27 mouse cellular contexts compared by ENCODE assay signal in genomic region chr12:17040567-17040966, GRCm38 (mm10). TPM values are rescaled to one million over a fixed set of nuclear protein-coding genes. Genes with fewer than 3 reads are reported as not detected.
DNase-seq lines count a peak whose midpoint lies in the region; ATAC-seq and TF ChIP-seq lines count a peak whose summit lies in the region.
"Had no signal": no experiment of that assay in that cellular context is flagged by ENCODE, and none has a peak within 500 bp of the region (broad histone marks: within the 10 kb centered on the region; RNA-seq: fewer than 3 reads in every experiment).

No protein-coding gene starts in this region.

- H3K4me1 ChIP-seq in lung, postnatal 0 days (ENCODE audit: insufficient read depth, low read depth, low read length), result no peaks in the 10 kb centered on the region
- H3K4me1 ChIP-seq in embryonic fibroblast, embryonic 13.5 days (ENCODE audit: control insufficient read depth, insufficient read depth, low read length), result peaks cover 20% of the 10 kb centered on the region
- H3K4me1 ChIP-seq: embryonic facial prominence, embryonic 12.5 days; heart, embryonic 10.5 days had no signal

- H3K27me3 ChIP-seq in lung, postnatal 0 days (replicated peaks; ENCODE audit: insufficient read depth, low read length), result no peaks in the 10 kb centered on the region
- H3K27me3 ChIP-seq in C2C12 (ENCODE audit: control insufficient read depth, insufficient read depth, insufficient read length), result no peaks in the 10 kb centered on the region
- H3K27me3 ChIP-seq: embryonic facial prominence, embryonic 12.5 days; forebrain, embryonic 12.5 days; hindbrain, embryonic 12.5 days had no signal

- H3K4me2 ChIP-seq in lung, postnatal 0 days (replicated peaks; ENCODE audit: low read depth, low read length), result no peak overlapping the region
- H3K4me2 ChIP-seq: embryonic facial prominence, embryonic 12.5 days; forebrain, embryonic 12.5 days; hindbrain, embryonic 12.5 days had no signal

- H3K27ac ChIP-seq in lung, postnatal 0 days (ENCODE audit: low read length), result no peak overlapping the region
- H3K27ac ChIP-seq in embryonic fibroblast, embryonic 13.5 days (ENCODE audit: insufficient read depth, low read length), result peak overlapping the region; percentile 72; the same call in 1 of the 2 replicates
- H3K27ac ChIP-seq: embryonic facial prominence, embryonic 12.5 days; forebrain, embryonic 12.5 days; gastrocnemius, adult 2 months; heart, embryonic 10.5 days; hindbrain, embryonic 12.5 days had no signal

- H3ac ChIP-seq in C2C12 (ENCODE audit: control insufficient read depth, insufficient read length, low read depth), result no peak overlapping the region

- H3K79me3 ChIP-seq in C2C12 (ENCODE audit: low read depth), result no peaks in the 10 kb centered on the region

- TF ChIP-seq POLR2A in embryonic fibroblast, embryonic 13.5 days (IDR thresholded peaks at IDR 0.05; ENCODE audit: low read depth, low read length), result no peak

- H3K79me2 ChIP-seq in C2C12 (ENCODE audit: control insufficient read depth, insufficient read depth), result no peaks in the 10 kb centered on the region

- no peak for TF ChIP-seq CTCF in lung, postnatal 0 days (IDR thresholded peaks at IDR 0.05)
- TF ChIP-seq CTCF in C2C12 (IDR thresholded peaks at IDR 0.05; ENCODE audit: control insufficient read depth, insufficient read depth, insufficient read length), result no peak
- TF ChIP-seq CTCF in embryonic fibroblast, embryonic 13.5 days (IDR thresholded peaks at IDR 0.05; ENCODE audit: borderline replicate concordance, insufficient read depth, low read length), result no peak

- H3K9ac ChIP-seq in lung, postnatal 0 days (replicated peaks; ENCODE audit: low read depth), result no peak overlapping the region
- H3K9ac ChIP-seq: embryonic facial prominence, embryonic 12.5 days; forebrain, embryonic 12.5 days; hindbrain, embryonic 12.5 days had no signal

- DNase-seq in lung, postnatal 0 days (ENCODE audit: low spot score), result peak; percentile 26
- no peak for DNase-seq in lung, postnatal 25 days (ENCODE audit: low spot score)
- DNase-seq in NIH3T3 (ENCODE audit: low read depth), result peak; percentile 54
- DNase-seq in right cerebral cortex, postnatal 10 days (ENCODE audit: low spot score in 2 of 2), result no peak
- no peak for DNase-seq in kidney, postnatal 10 days
- no peak for DNase-seq in adrenal gland, adult 8-10 months
- DNase-seq: adrenal gland, adult 2 months; adrenal gland, postnatal 36 days; B cell, adult 2 months; cerebellum, adult 11 months; cerebellum, adult 9-10 months; cerebellum, postnatal 25 days; gastrocnemius, adult 2 months; gastrocnemius, postnatal 25 days; heart, postnatal 10 days; heart, postnatal 4 days had no signal

- no peak overlapping the region for H3K4me3 ChIP-seq in lung, postnatal 0 days (ENCODE audit: low read depth, low read length)
- H3K4me3 ChIP-seq in C2C12 (ENCODE audit: insufficient read depth, poor library complexity, severe bottlenecking), result no peak overlapping the region
- no peak overlapping the region for H3K4me3 ChIP-seq in embryonic fibroblast, embryonic 13.5 days (ENCODE audit: insufficient read depth, low read length)
- H3K4me3 ChIP-seq: embryonic facial prominence, embryonic 12.5 days; forebrain, embryonic 12.5 days; gastrocnemius, adult 2 months; heart, embryonic 10.5 days; hindbrain, embryonic 12.5 days had no signal

- no peak for ATAC-seq in lung, postnatal 0 days
- ATAC-seq: forebrain, embryonic 16.5 days; hindbrain, embryonic 16.5 days; inflammation-experienced regulatory T-cells, adult 6 months; intestine, postnatal 0 days had no signal

- no peaks in the 10 kb centered on the region for H3K9me3 ChIP-seq in lung, postnatal 0 days (ENCODE audit: low read length)
- H3K9me3 ChIP-seq: embryonic facial prominence, embryonic 12.5 days; forebrain, embryonic 12.5 days; heart, embryonic 10.5 days had no signal

- 0 out of 2 replicates have a peak, but pooled peaks have one; percentile 15 for TF ChIP-seq EP300 in lung, postnatal 0 days (IDR thresholded peaks at IDR 0.05)

- no peaks in the 10 kb centered on the region for H3K36me3 ChIP-seq in lung, postnatal 0 days (ENCODE audit: insufficient read depth, low read length)
- no peaks in the 10 kb centered on the region for H3K36me3 ChIP-seq in C2C12 (ENCODE audit: control insufficient read depth, insufficient read depth)
- H3K36me3 ChIP-seq: embryonic facial prominence, embryonic 12.5 days; forebrain, embryonic 12.5 days; heart, embryonic 10.5 days; hindbrain, embryonic 12.5 days had no signal

- WGBS in lung, postnatal 0 days, result 33% methylated on average over 1 of the region's 1 CpGs

TF ChIP-seq in C2C12, 6 proteins besides CTCF, POLR2A, EP300 and RAD21:
- TF ChIP-seq CEBPB (IDR thresholded peaks at IDR 0.05; ENCODE audit: low read depth), result no peak
- TF ChIP-seq MYOD1 (IDR thresholded peaks at IDR 0.05; ENCODE audit: control insufficient read depth, insufficient read length, low read depth), result no peak
- peak; percentile 40 for TF ChIP-seq MAX (IDR thresholded peaks at IDR 0.05)
- peak; percentile 88 for TF ChIP-seq FOSL1 (IDR thresholded peaks at IDR 0.05; ENCODE audit: insufficient read depth, low read length, poor library complexity, severe bottlenecking)
- no peak for TF ChIP-seq MYOG (IDR thresholded peaks at IDR 0.05; ENCODE audit: control insufficient read depth, extremely low read depth, insufficient read length)
TF ChIP-seq in C2C12: peak in this region for 2.

RNA-seq across cellular contexts. Expression of gene 2410004P03Rik, which starts 29.0 kb away (rescaled TPM):
- polyA plus RNA-seq in lung, postnatal 0 days (2015; fragmentation: Nextera tagmentation; extraction: Ambion mirVana), result 13.6 and 16.9 TPM in 2 replicates
- polyA plus RNA-seq in C2C12 (2012; fragmentation: generic; extraction: Trizol), result 0.02 TPM
- 0.17 TPM in 1 of 2 replicates, not detected in the other for polyA plus RNA-seq in embryonic fibroblast, embryonic 13.5 days (2011; ENCODE audit: insufficient read length, low read depth, missing spikeins)
- not detected for total RNA-seq in adrenal gland, adult 8-10 months (2022)
- total RNA-seq: adrenal gland, adult 2 months; adrenal gland, postnatal 36 days; gastrocnemius, adult 2 months; gastrocnemius, postnatal 25 days had no signal
- polyA plus RNA-seq: adrenal gland, adult 2 months; heart, embryonic 14.5 days had no signal

RNA-seq across cellular contexts. Expression of gene Pqlc3, which starts 40.4 kb away (rescaled TPM):
- 10.6 and 11.5 TPM in 2 replicates for polyA plus RNA-seq in lung, postnatal 0 days (2015; fragmentation: Nextera tagmentation; extraction: Ambion mirVana)
- 19.8 TPM for polyA plus RNA-seq in C2C12 (2012; fragmentation: generic; extraction: Trizol)
- polyA plus RNA-seq in embryonic fibroblast, embryonic 13.5 days (2011; ENCODE audit: insufficient read length, low read depth, missing spikeins), result 75.1 and 77.4 TPM in 2 replicates
- total RNA-seq in adrenal gland, adult 8-10 months (2022), result 10 to 100 TPM; 11.0 to 14.7 (median 13.5) TPM

Comparison
In these comparisons a context has a peak if more than half of its experiments do, and no peak if none do; other contexts are left out.
1. DNase-seq: peak in lung, postnatal 0 days (single experiment) and NIH3T3 (single experiment); none in lung, postnatal 25 days (single experiment), right cerebral cortex, postnatal 10 days (0 of 2), kidney, postnatal 10 days (single experiment) and adrenal gland, adult 8-10 months (single experiment).
2. RNA of gene 2410004P03Rik, which starts 29.0 kb away (polyA plus RNA-seq): 13.6 to 16.9 TPM in lung, postnatal 0 days; 0.02 TPM in C2C12 (single experiment) and 0.17 TPM in embryonic fibroblast, embryonic 13.5 days; every median in the first group is over 10 times any median in the second.